Mouse (Mus musculus) heart, adult 2 months (tissue): ENCODE results near the gene Gm42791. TPM values are rescaled to one million over a fixed set of nuclear protein-coding genes. Genes with fewer than 3 reads are reported as not detected.

ENCODE experiments used
- DNase-seq, 2 experiments: peaks; one replicate each; pipeline ENCODE4 v3.0.0; 2021
- H3K27ac ChIP-seq: fragments of 200-600 bp; 2 replicates; pipeline ENCODE4 v1.8.1; 2022
- H3K27me3 ChIP-seq: fragments of 200-500 bp; 2 replicates; pipeline ENCODE4 v1.6.1; 2012; ENCODE audit warnings: mild to moderate bottlenecking, low read length, inconsistent platforms, mixed read lengths; ENCODE audit not compliant: control insufficient read depth, insufficient read depth
- H3K36me3 ChIP-seq: fragments of 200-500 bp; 2 replicates; pipeline ENCODE4 v1.6.1; 2012; ENCODE audit warnings: low read length, inconsistent platforms; ENCODE audit not compliant: control insufficient read depth, insufficient read depth
- H3K4me1 ChIP-seq: fragments of 200-500 bp; 2 replicates; pipeline ENCODE4 v1.6.1; 2011; ENCODE audit warnings: low read length; ENCODE audit not compliant: control insufficient read depth, insufficient read depth
- H3K4me3 ChIP-seq: fragments of 200-600 bp; 2 replicates; pipeline ENCODE4 v1.8.1; 2022
- H3K79me2 ChIP-seq: fragments of 200-500 bp; replicated peaks from 2 replicates; pipeline ENCODE4 v1.6.1; 2012; ENCODE audit warnings: mild to moderate bottlenecking, inconsistent platforms, low read length, moderate library complexity, mixed read lengths; ENCODE audit not compliant: control insufficient read depth, insufficient read depth
- H3K9ac ChIP-seq: fragments of 200-500 bp; 2 replicates; pipeline ENCODE4 v1.6.1; 2012; ENCODE audit warnings: low read depth, mild to moderate bottlenecking, control low read depth, inconsistent platforms, low read length, mixed read lengths
- CTCF ChIP-seq: fragments of 200-600 bp; IDR thresholded peaks from 2 replicates; pipeline ENCODE4 v1.8.1; 2022; ENCODE audit warnings: antibody characterized with exemption, mild to moderate bottlenecking, moderate library complexity
- EP300 ChIP-seq: fragments of 200-500 bp; IDR thresholded peaks from 2 replicates; pipeline ENCODE4 v1.6.1; 2011; ENCODE audit warnings: low read depth, low read length, control low read depth; ENCODE audit not compliant: insufficient read depth
- POLR2A ChIP-seq: fragments of 200-500 bp; IDR thresholded peaks from 2 replicates; pipeline ENCODE4 v1.6.1; 2011; ENCODE audit warnings: mild to moderate bottlenecking, low read depth, low read length, control low read depth; ENCODE audit not compliant: insufficient read depth
- WGBS: fragments of 180-500 bp; shearing (Covaris S2); methylation state at CpG from one replicate; pipeline ENCODE4 v1.1.7; 2018; 5-methylcytosine and 5-hydroxymethylcytosine counted together
- intact Hi-C: fragments of 180-260 bp; cut with DNase I; formaldehyde crosslinking; loops from one replicate; pipeline ENCODE4 v1.15.1; 2025
- polyA plus RNA-seq: library from polyadenylated mRNA; depleted of rRNA; stranded (reverse); fragments of >200 nt; gene quantifications from 2 replicates; pipeline ENCODE4 v1.2.3, GENCODE M21; 2012
- total RNA-seq, 2 experiments: library from RNA; stranded (reverse); gene quantifications; 2 replicates each; pipeline ENCODE4 v1.2.3; 2021

The Gm42791 gene
- total and polyA plus RNA-seq, 3 experiments: 5.7 to 5.9 TPM; not detected in 1

- no peaks in the 10 kb centered on the region for H3K27me3 ChIP-seq
- no peaks in the 10 kb centered on the region for H3K36me3 ChIP-seq
- H3K27ac ChIP-seq: no peak overlapping the region
- H3K79me2 ChIP-seq: no peaks in the 10 kb centered on the region
- 0 out of 2 replicates have a peak, but pooled peaks cover 1% of the 10 kb centered on the region for H3K4me1 ChIP-seq
- WGBS: 69% methylated on average over 2 of the region's 2 CpGs
- intact Hi-C loops: no loop called here
- DNase-seq: no peak
- no peak overlapping the region for H3K9ac ChIP-seq
- no peak overlapping the region for H3K4me3 ChIP-seq
- no peak for TF ChIP-seq CTCF
- TF ChIP-seq POLR2A: no peak
- no peak for TF ChIP-seq EP300
Measured at GRCm38 (mm10) chr5:148945735-148946134, 49.2 kb downstream of the Gm42791 start.

- H3K79me2 ChIP-seq: no peaks in the 10 kb centered on the region
- no peak for DNase-seq
- 64% methylated on average over 8 of the region's 8 CpGs for WGBS
- H3K4me3 ChIP-seq: no peak overlapping the region
- no peaks in the 10 kb centered on the region for H3K36me3 ChIP-seq
- H3K27ac ChIP-seq: no peak overlapping the region
- H3K9ac ChIP-seq: no peak overlapping the region
- no peaks in the 10 kb centered on the region for H3K27me3 ChIP-seq
- TF ChIP-seq CTCF (no peak), POLR2A (no peak), EP300 (no peak)
- H3K4me1 ChIP-seq: no peaks in the 10 kb centered on the region
- intact Hi-C loops: no loop called here
Measured at GRCm38 (mm10) chr5:148944024-148944423, 50.9 kb downstream of the Gm42791 start.

DNA sequence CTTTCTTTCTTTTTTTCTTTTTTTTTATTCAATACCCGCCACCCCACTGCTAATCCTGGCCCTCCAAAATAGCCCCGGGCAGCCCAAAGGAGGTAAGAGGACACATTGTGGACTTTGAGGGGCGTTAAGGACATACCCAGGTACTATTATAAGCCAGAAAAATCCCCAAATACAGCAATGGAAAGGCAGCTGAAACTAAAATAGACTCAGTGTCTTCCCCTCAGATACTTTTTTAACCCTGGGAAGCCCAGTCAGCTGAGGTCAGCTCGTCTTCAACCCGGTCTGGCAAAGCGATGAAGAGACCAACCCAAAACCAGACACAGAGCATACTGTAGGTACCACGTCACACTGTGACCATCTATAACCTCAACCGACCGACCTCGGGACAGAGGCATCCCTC, 51.5 kb downstream of the Gm42791 start:
- WGBS: 84% methylated on average over 10 of the region's 10 CpGs
- H3K9ac ChIP-seq: no peak overlapping the region
- H3K27me3 ChIP-seq: no peaks in the 10 kb centered on the region
- H3K79me2 ChIP-seq: no peaks in the 10 kb centered on the region
- H3K36me3 ChIP-seq: no peaks in the 10 kb centered on the region
- H3K4me1 ChIP-seq: no peaks in the 10 kb centered on the region
- H3K27ac ChIP-seq: no peak overlapping the region
- no peak overlapping the region for H3K4me3 ChIP-seq
- no peak for DNase-seq
- intact Hi-C loops: no loop called here
- no peak for TF ChIP-seq CTCF
- TF ChIP-seq POLR2A: no peak
- no peak for TF ChIP-seq EP300

- DNase-seq: no peak
- Histone ChIP-seq H3K36me3 (no peaks in the 10 kb centered on the region), H3K27ac (no peak overlapping the region), H3K27me3 (no peaks in the 10 kb centered on the region), H3K4me3 (no peak overlapping the region), H3K9ac (no peak overlapping the region), H3K4me1 (no peaks in the 10 kb centered on the region), H3K79me2 (no peaks in the 10 kb centered on the region)
- TF ChIP-seq CTCF (no peak), EP300 (no peak), POLR2A (no peak)
- WGBS: 75% methylated on average over 11 of the region's 11 CpGs
- intact Hi-C loops: no loop called here
Measured at GRCm38 (mm10) chr5:148942957-148943356, 52.0 kb downstream of the Gm42791 start.

DNA sequence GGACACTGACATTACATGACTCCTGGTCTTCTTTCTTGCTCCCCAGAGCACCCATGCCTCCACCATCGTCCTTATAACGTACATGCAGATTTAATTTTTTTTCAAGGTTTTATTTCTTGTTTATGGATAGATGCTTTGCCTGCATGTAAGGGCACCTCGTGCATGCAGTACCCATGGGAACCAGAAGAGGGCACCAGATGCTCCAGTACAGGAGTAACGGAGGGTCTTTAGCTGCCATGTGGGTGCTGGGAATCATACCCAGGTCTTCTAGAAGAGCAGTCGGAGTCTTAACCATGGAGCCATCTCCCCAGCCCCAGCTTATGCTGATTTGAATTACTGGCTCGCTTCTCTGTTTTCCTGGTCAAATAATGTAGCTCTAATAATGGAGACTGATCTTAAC, 52.6 kb downstream of the Gm42791 start:
- intact Hi-C loops: no loop called here
- no peaks in the 10 kb centered on the region for H3K27me3 ChIP-seq
- H3K4me1 ChIP-seq: no peaks in the 10 kb centered on the region
- no peaks in the 10 kb centered on the region for H3K79me2 ChIP-seq
- H3K36me3 ChIP-seq: no peaks in the 10 kb centered on the region
- H3K4me3 ChIP-seq: no peak overlapping the region
- DNase-seq: no peak
- H3K9ac ChIP-seq: no peak overlapping the region
- peak; percentile 57 for TF ChIP-seq CTCF
- TF ChIP-seq EP300: no peak
- no peak for TF ChIP-seq POLR2A
- H3K27ac ChIP-seq: no peak overlapping the region
- 95% methylated on average over 6 of the region's 6 CpGs for WGBS

- Histone ChIP-seq H3K4me1 (no peaks in the 10 kb centered on the region), H3K36me3 (no peaks in the 10 kb centered on the region), H3K9ac (no peak overlapping the region), H3K79me2 (no peaks in the 10 kb centered on the region), H3K27ac (no peak overlapping the region), H3K27me3 (no peaks in the 10 kb centered on the region), H3K4me3 (no peak overlapping the region)
- WGBS: 88% methylated on average over 10 of the region's 10 CpGs
- intact Hi-C loops: no loop called here
- DNase-seq: no peak
- no peak for TF ChIP-seq EP300
- no peak for TF ChIP-seq POLR2A
- TF ChIP-seq CTCF: no peak
Measured at GRCm38 (mm10) chr5:148941867-148942266, 53.1 kb downstream of the Gm42791 start.

DNA sequence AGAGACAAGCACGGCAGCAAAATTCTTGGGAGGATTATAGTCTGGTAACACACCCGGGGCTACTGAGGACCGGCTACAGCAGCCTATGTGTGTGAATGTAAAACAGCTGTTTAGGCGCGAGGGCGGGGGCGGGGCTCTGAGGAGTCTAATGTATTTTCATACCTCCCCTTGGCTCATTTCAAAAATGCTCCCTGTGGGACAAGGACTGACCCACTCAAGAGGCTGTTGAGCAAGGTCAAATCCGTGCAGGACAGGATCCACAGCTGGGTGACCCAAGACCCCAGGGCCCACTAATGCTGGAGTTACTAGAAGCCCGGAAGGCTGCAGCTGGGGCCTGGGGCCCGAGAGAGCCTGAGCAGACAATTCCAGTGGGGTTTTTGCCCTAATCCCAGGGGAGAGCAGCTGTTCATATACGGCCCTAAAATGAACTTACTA, 55.0 kb downstream of the Gm42791 start:
- no peaks in the 10 kb centered on the region for H3K36me3 ChIP-seq
- no peaks in the 10 kb centered on the region for H3K4me1 ChIP-seq
- no peaks in the 10 kb centered on the region for H3K27me3 ChIP-seq
- 76% methylated on average over 11 of the region's 11 CpGs for WGBS
- intact Hi-C loops: no loop called here
- H3K4me3 ChIP-seq: no peak overlapping the region
- H3K9ac ChIP-seq: no peak overlapping the region
- no peak for DNase-seq
- H3K79me2 ChIP-seq: no peaks in the 10 kb centered on the region
- TF ChIP-seq EP300: no peak
- no peak for TF ChIP-seq CTCF
- no peak for TF ChIP-seq POLR2A
- H3K27ac ChIP-seq: no peak overlapping the region
